Mouse (Mus musculus) kidney, postnatal 0 days (tissue): Measurements from ENCODE around the gene Fbxw28. TPM values are rescaled to one million over a fixed set of nuclear protein-coding genes. Genes with fewer than 3 reads are reported as not detected.
"Not testable (repeated sequence)": the region's sequence is repeated elsewhere in the genome, so short reads cannot be mapped to it uniquely, and the experiment has no call there.

ENCODE experiments used
- ATAC-seq: fragments of 200-750 bp; cut with Nextera tagmentation; replicated peaks from 2 replicates; pipeline ENCODE4 v1.8.0; 2017; ENCODE audit warnings: low read depth, moderate number of reproducible peaks, moderate TSS enrichment, moderate library complexity; ENCODE audit not compliant: low FRiP score
- DNase-seq: peaks from one replicate; pipeline ENCODE4 v3.0.0-alpha.2; 2016; ENCODE audit warnings: low spot score
- H3K27ac ChIP-seq: fragments of 300-500 bp; sonication (generic); 2 replicates; pipeline ENCODE4 v1.5.1; 2014; ENCODE audit warnings: mild to moderate bottlenecking
- H3K27me3 ChIP-seq: fragments of 300-500 bp; sonication (generic); 2 replicates; pipeline ENCODE4 v1.6.1; 2014; ENCODE audit warnings: low read length, mixed read lengths; ENCODE audit not compliant: insufficient read depth
- H3K36me3 ChIP-seq: fragments of 300-500 bp; sonication (generic); 2 replicates; pipeline ENCODE4 v1.6.1; 2014; ENCODE audit warnings: low read length, mixed read lengths; ENCODE audit not compliant: insufficient read depth
- H3K4me1 ChIP-seq: fragments of 300-500 bp; sonication (generic); replicated peaks from 2 replicates; pipeline ENCODE4 v1.6.1; 2014; ENCODE audit warnings: antibody characterized with exemption, low read length, mixed read lengths; ENCODE audit not compliant: insufficient read depth
- H3K4me2 ChIP-seq: fragments of 300-500 bp; sonication (generic); 2 replicates; pipeline ENCODE4 v1.6.1; 2014; ENCODE audit warnings: mild to moderate bottlenecking, low read length, moderate library complexity, mixed read lengths
- H3K4me3 ChIP-seq: fragments of 300-500 bp; sonication (generic); replicated peaks from 2 replicates; pipeline ENCODE4 v1.5.1; 2014; ENCODE audit warnings: low read depth, low read length
- H3K9ac ChIP-seq: fragments of 300-500 bp; sonication (generic); 2 replicates; pipeline ENCODE4 v1.6.1; 2014; ENCODE audit warnings: low read depth, low read length
- H3K9me3 ChIP-seq: fragments of 300-500 bp; sonication (generic); replicated peaks from 2 replicates; pipeline ENCODE4 v1.6.1; 2016; ENCODE audit warnings: low read length, inconsistent platforms, mixed read lengths
- WGBS: fragments of 180-500 bp; shearing (Covaris S2); extraction: QIAGEN DNeasy Blood & Tissue Kit; methylation state at CpG from one replicate; pipeline ENCODE4 v1.1.7; 2014; 5-methylcytosine and 5-hydroxymethylcytosine counted together
- polyA plus RNA-seq: library from polyadenylated mRNA; unstranded; fragments of >200 nt; fragmentation: Nextera tagmentation; extraction: Ambion mirVana; gene quantifications from 2 replicates; pipeline ENCODE4 v1.2.1, GENCODE M21; 2015

The Fbxw28 gene
- polyA plus RNA-seq = not detected in 2 replicates

GRCm38 (mm10) chr9:109339559-109339958 is at the start of gene Fbxw28:
Gene Fbxw28, minus strand, starts transcription at chr9:109339659.
- not testable (repeated sequence) for H3K36me3 ChIP-seq, H3K4me2 ChIP-seq, ATAC-seq, H3K27ac ChIP-seq, DNase-seq, H3K9me3 ChIP-seq, H3K27me3 ChIP-seq, H3K4me1 ChIP-seq, H3K4me3 ChIP-seq, H3K9ac ChIP-seq
- WGBS = no CpG with 5 or more reads among the region's 1 CpGs

- not testable (repeated sequence) for H3K9me3 ChIP-seq, ATAC-seq, H3K4me3 ChIP-seq, H3K9ac ChIP-seq, H3K27ac ChIP-seq, H3K4me1 ChIP-seq, H3K4me2 ChIP-seq, DNase-seq, H3K27me3 ChIP-seq, H3K36me3 ChIP-seq
- WGBS = no CpG with 5 or more reads among the region's 1 CpGs
These were observed 51.9 kb downstream of the Fbxw28 start, which contains the start of gene Fbxw14 for GRCm38 (mm10) chr9:109287576-109287975. Gene Fbxw14, minus strand, starts transcription at chr9:109287676.

Other genes starting within 250 kb of the Fbxw28 start
- gene Plxnb1, start 244.3 kb downstream of the Fbxw28 start, polyA plus RNA-seq = 8.4 and 9.6 TPM in 2 replicates
- gene Fbxw21, start 177.6 kb downstream of the Fbxw28 start, polyA plus RNA-seq = not detected in 2 replicates
- gene Fbxw13, start 143.7 kb downstream of the Fbxw28 start, polyA plus RNA-seq = not detected in 2 replicates
- not detected in 2 replicates for gene Fbxw20, start 104.9 kb downstream of the Fbxw28 start, polyA plus RNA-seq
- not detected in 2 replicates for gene Fbxw14, start 52.0 kb downstream of the Fbxw28 start, polyA plus RNA-seq
- gene Fbxw22, start 64.6 kb upstream of the Fbxw28 start, polyA plus RNA-seq = 0.15 TPM in 1 of 2 replicates, not detected in the other
- gene Fbxw16, start 109.5 kb upstream of the Fbxw28 start, polyA plus RNA-seq = not detected in 2 replicates
- gene Fbxw19, start 156.2 kb upstream of the Fbxw28 start, polyA plus RNA-seq = not detected in 2 replicates
- gene Fbxw15, start 228.6 kb upstream of the Fbxw28 start, polyA plus RNA-seq = 0.57 and 1.2 TPM in 2 replicates